Mouse (Mus musculus): ENCODE data around the gene Batf2.
"Not testable (repeated sequence)": the region's sequence is repeated elsewhere in the genome, so short reads cannot be mapped to it uniquely, and the experiment has no call there.

Gene Batf2

GRCm38 (mm10) chr19:6132171-6132827 is 8.5 kb upstream of the Batf2 start:
- DNase-seq, result no peak

DNA sequence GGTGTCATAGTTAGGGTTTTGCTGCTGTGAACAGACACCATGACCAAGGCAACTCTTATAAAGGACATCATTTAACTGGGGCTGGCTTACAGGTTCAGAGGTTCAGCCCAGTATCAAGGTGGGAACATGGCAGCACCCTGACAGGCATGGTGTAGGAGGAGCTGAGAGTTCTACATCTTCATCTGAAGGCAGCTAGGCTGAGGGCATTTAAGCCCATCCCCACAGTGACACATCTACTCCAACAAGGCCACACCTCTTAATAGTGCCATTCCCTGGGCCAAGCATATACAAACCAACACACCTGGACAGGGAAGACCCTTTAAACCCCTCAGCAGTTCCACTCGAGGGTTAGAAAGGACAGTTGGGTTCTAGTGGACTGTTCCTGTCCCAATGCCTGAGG is 7.6 kb upstream of the Batf2 start:
- not testable (repeated sequence) for DNase-seq

- no peak for DNase-seq
These were observed 4.4 kb upstream of the Batf2 start for GRCm38 (mm10) chr19:6136397-6136796.

DNA sequence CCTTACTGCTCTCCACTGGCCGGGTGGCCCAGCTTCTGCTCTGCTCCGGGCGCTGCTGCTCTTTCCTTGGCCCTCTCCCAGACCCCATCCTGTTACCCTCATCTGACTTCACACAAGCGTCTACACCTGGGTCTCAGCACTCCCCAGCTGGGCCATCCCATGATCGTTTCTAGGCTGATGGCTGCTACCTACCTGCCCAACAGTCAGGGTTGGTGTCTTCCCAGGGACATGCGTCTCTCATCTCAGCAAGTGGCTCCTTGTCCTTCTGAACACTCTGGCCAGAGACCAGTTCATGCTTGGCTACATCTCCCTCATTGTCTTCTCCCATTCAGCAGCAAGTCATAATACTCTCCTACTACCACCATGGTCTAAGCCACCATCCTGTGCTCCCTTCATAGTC is 1.1 kb upstream of the Batf2 start:
- peak; percentile 61 to 62 for DNase-seq

- no peak for DNase-seq
These were observed 457 bp upstream of the Batf2 start for GRCm38 (mm10) chr19:6140374-6140677.

DNA sequence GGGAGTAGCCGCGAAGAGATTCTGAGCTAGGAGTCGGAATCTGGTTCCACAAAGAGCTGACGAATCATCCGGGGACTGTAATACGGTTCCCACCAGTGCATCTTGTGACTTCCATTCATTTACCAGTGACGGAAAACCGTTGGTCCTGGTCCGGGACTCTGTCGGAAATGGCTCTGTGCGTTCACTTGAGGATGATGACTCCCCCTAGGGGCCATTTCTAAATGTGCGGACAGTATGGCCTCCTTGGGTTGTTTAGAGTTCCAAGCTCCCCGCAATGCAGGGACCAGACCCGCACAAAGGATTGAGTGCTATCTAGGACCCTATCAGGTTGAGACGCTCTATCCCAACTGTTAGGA is 589 bp downstream of the Batf2 start, which contains the start of gene Arl2:
TSS of gene Arl2 (minus strand) at position 155 of the 356 bp plus-strand sequence.
- DNase-seq, result peak; percentile 91 to 93

GRCm38 (mm10) chr19:6144842-6145241 is 4.1 kb downstream of the Batf2 start:
- DNase-seq, result no peak

DNA sequence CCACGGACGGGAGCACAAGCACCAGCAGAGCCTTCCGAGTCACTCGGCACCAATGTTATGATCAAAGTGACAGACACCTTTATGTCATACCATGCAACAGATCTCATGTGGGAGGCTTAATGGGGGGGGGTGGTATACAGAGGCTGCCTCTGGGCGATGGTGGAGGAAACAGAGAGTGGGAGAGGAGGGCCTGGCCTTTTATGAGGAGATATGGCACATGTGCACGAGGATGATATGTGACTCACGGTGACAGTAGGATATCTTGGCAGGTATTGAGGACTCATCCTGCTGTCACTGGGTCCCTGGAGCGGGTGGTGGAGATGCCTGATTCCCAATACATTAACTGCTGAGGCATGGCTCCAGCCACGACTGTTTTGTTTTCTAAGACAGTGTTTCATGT is 14.4 kb downstream of the Batf2 start:
- DNase-seq, result no peak

DNA sequence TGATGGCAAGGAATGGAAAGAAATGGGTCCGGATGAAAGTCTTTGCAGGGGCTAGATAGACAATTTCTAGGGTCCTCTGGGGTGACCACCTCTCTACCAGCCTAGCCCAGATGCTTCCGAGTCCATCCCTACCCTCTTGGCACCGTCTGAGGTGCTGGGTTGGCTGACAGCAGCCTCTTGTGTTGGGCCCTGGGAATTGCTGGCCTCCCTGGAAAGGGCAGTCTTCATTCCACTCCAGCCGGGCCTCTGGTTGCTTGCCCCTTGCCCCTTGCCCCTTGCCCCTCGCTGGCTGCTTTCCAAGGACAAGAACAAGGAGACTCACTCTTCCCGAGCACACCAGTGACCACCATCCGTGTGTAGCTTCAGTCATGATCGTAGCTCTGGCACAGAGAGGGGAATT is 15.6 kb downstream of the Batf2 start:
- DNase-seq, result peak; percentile 27

DNA sequence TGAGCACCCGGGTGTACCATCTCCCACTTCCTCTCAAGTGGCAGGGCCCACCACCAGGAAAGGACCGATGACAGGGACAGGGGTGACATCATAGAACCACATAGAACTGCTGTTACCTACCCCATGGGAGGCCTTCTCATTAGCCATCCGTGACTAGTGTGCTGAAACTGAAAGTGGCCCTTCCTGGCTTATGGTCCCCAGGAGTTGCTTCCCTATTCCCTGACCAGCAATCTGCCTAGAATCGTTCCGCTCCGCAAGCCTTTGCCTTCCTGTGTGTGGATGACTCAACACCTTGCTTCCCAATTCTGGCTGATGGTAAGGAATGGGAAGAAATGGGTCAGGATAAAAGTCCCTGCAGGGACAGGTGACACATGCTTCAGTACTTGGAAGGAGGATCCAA is 16.4 kb downstream of the Batf2 start:
- DNase-seq, result peak in 1 of 2 experiments; percentile 27

GRCm38 (mm10) chr19:6163872-6164547 is 23.2 kb downstream of the Batf2 start:
- no peak for DNase-seq

DNA sequence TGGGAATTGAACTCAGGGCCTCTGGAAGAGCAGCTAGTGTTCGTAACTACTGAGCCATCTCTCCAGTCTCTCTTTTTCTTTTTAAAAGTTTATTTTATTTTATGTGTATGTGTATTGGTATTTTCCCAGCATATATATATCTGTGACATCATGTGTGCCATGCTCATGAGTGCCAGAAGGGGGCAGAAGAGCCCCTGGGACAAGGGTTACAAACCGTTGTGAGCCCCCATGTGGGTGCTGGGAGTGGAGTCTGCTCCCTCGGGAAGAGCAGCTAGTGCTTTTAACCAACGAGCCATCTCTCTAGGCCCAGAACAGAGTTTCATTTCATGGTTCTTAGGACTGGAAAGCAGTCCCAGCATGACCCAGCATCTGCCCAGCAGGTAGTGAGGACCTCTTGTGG is 26.0 kb downstream of the Batf2 start:
- DNase-seq, result no peak

DNA sequence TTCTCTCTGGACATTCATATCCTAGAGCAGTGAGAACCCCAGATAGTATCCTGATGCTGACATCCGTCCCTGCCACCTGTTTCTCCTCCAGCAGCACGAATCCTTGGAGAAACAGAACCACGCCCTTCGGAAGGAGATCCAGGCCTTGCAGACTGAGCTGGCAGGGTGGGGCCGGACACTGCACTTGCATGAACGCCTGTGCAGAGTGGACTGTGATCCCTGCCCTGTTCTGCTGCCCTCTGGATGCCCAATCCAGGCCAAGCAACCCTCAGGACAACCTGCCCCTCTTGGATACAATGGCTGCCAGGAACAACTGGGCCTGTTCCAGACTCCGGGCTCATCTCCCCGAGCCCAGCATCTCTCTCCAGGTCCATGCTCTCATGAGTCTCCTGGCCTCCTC is 30.4 kb downstream of the Batf2 start:
- peak; percentile 35 to 44 for DNase-seq

- DNase-seq, result peak; percentile 55 to 59
These were observed 34.0 kb downstream of the Batf2 start for GRCm38 (mm10) chr19:6174771-6175170.

DNA sequence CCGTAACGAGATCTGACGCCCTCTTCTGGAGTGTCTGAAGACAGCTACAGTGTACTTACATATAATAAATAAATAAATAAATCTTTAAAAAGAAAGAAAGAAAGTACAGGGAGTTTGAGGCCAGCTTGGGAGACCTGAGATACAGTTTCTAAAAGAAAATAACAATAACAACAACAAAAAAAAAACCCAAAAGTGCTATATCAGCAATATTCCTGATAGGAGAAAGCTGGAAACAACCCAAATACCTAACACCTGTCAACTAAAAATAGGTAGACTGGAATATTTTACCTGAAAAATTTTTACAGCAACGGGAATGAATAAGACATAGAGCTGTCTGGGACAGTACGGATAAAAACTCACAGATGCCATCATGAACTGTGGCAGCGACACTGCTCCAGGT is 38.0 kb downstream of the Batf2 start:
- no peak for DNase-seq

GRCm38 (mm10) chr19:6181629-6182028 is 40.8 kb downstream of the Batf2 start:
- no peak for DNase-seq

- DNase-seq, result peak; percentile 65 to 66
These were observed 41.8 kb downstream of the Batf2 start for GRCm38 (mm10) chr19:6182534-6182933.

GRCm38 (mm10) chr19:6184131-6184530 is 43.3 kb downstream of the Batf2 start, which contains the start of gene Majin:
Gene Majin, plus strand, starts transcription at chr19:6184388.
- DNase-seq, result no peak

GRCm38 (mm10) chr19:6204265-6204664 is 63.5 kb downstream of the Batf2 start:
- no peak for DNase-seq

DNA sequence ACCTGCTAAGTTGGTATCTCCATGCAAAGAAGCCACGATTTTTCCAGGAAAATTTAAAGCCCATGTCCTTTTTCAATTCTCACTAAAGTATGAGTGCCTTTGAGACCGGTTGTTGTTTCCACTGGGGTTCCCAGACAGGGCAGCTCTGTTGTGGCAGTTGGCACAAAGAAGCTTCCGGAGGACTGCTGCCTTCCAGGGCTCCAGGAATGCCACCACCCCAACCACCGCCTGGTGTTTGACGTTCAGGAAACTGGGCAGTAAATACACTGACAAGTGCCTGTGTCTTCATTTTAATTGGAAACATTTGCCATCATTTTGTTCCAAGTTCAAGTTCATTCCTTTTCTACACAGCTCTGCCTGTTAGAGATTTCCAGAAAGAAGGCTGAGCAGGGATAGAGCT is 65.9 kb downstream of the Batf2 start:
- DNase-seq, result no peak

- DNase-seq, result no peak
These were observed 75.4 kb downstream of the Batf2 start for GRCm38 (mm10) chr19:6216046-6216705.

GRCm38 (mm10) chr19:6218606-6219005 is 77.8 kb downstream of the Batf2 start:
- no peak for DNase-seq
